Mouse (Mus musculus) layer of hippocampus, adult 2 months (tissue): Measurements from ENCODE around the gene Myrf. TPM values are rescaled to one million over a fixed set of nuclear protein-coding genes. Genes with fewer than 3 reads are reported as not detected.

ENCODE experiments used
- DNase-seq, 2 experiments: peaks; one replicate each; pipeline ENCODE4 v3.0.0; 2022; ENCODE audit warnings: low spot score in 2 of 2
- H3K27ac ChIP-seq: fragments of 200-600 bp; 2 replicates; pipeline ENCODE4 v1.8.1; 2022
- H3K4me3 ChIP-seq: fragments of 200-600 bp; 2 replicates; pipeline ENCODE4 v1.8.1; 2022; ENCODE audit warnings: mild to moderate bottlenecking
- CTCF ChIP-seq: fragments of 200-600 bp; conservative IDR thresholded peaks from 2 replicates; pipeline ENCODE4 v1.8.1; 2022; ENCODE audit warnings: antibody characterized with exemption, mild to moderate bottlenecking, moderate library complexity
- total RNA-seq, 2 experiments: library from RNA; stranded (reverse); gene quantifications; 2 replicates each; pipeline ENCODE4 v1.2.3; 2021

The Myrf gene
- total RNA-seq, 2 experiments from 2014 or later, result 27.0 to 27.8 TPM

- DNase-seq, result no peak
- Histone ChIP-seq H3K27ac (no peak overlapping the region), H3K4me3 (no peak overlapping the region)
- TF ChIP-seq CTCF, result no peak
Observed at GRCm38 (mm10) chr19:10219593-10219992, 21.0 kb downstream of the Myrf start.

- Histone ChIP-seq H3K4me3 (no peak overlapping the region), H3K27ac (no peak overlapping the region)
- DNase-seq, result peak; percentile 49 to 74
- peak; percentile 88 for TF ChIP-seq CTCF
Observed at GRCm38 (mm10) chr19:10219108-10219507, 21.4 kb downstream of the Myrf start.

- Histone ChIP-seq H3K27ac (no peak overlapping the region), H3K4me3 (no peak overlapping the region)
- TF ChIP-seq CTCF, result no peak
- DNase-seq, result no peak
Observed at GRCm38 (mm10) chr19:10216101-10216500, 24.4 kb downstream of the Myrf start.

GRCm38 (mm10) chr19:10213796-10214471 lies 26.6 kb downstream of the Myrf start:
- H3K4me3 ChIP-seq, result no peak overlapping the region
- H3K27ac ChIP-seq, result no peak overlapping the region
- TF ChIP-seq CTCF, result no peak
- DNase-seq, result no peak

GRCm38 (mm10) chr19:10210885-10211284 lies 29.7 kb downstream of the Myrf start:
- no peak for DNase-seq
- no peak overlapping the region for H3K4me3 ChIP-seq
- H3K27ac ChIP-seq, result no peak overlapping the region
- no peak for TF ChIP-seq CTCF

GRCm38 (mm10) chr19:10208851-10209250 lies 31.7 kb downstream of the Myrf start:
- H3K27ac ChIP-seq, result no peak overlapping the region
- DNase-seq, result no peak
- H3K4me3 ChIP-seq, result no peak overlapping the region
- no peak for TF ChIP-seq CTCF

GRCm38 (mm10) chr19:10205051-10205450 lies 35.5 kb downstream of the Myrf start:
- no peak for DNase-seq
- Histone ChIP-seq H3K27ac (peak overlapping the region; percentile 66), H3K4me3 (peak overlapping the region; percentile 99)
- no peak for TF ChIP-seq CTCF

- peak in 1 of 2 experiments; percentile 56 for DNase-seq
- Histone ChIP-seq H3K27ac (peak overlapping the region; percentile 100), H3K4me3 (peak overlapping the region; percentile 99)
- TF ChIP-seq CTCF, result peak; percentile 57
Observed at GRCm38 (mm10) chr19:10204616-10205001, 35.9 kb downstream of the Myrf start.

GRCm38 (mm10) chr19:10203848-10204615 lies 36.5 kb downstream of the Myrf start, which contains the start of the genes Tmem258 and Fen1:
Tmem258 (plus strand) TSS chr19:10204014.
Fen1 (minus strand) TSS chr19:10204169.
- no peak for TF ChIP-seq CTCF
- Histone ChIP-seq H3K27ac (peak within 1 kb of the TSS; percentile 100), H3K4me3 (peak within 1 kb of the TSS; percentile 99)
- DNase-seq, result peak; percentile 89 to 92

- Histone ChIP-seq H3K27ac (peak overlapping the region; percentile 100), H3K4me3 (peak overlapping the region; percentile 99)
- no peak for TF ChIP-seq CTCF
- no peak for DNase-seq
Observed at GRCm38 (mm10) chr19:10203146-10203847, 37.3 kb downstream of the Myrf start.

- H3K4me3 ChIP-seq, result no peak overlapping the region
- DNase-seq, result peak; percentile 62 to 84
- H3K27ac ChIP-seq, result no peak overlapping the region
- peak; percentile 95 for TF ChIP-seq CTCF
Observed at GRCm38 (mm10) chr19:10198723-10199122, 41.8 kb downstream of the Myrf start.

GRCm38 (mm10) chr19:10198286-10198685 lies 42.3 kb downstream of the Myrf start:
- DNase-seq, result no peak
- no peak for TF ChIP-seq CTCF
- no peak overlapping the region for H3K4me3 ChIP-seq
- H3K27ac ChIP-seq, result no peak overlapping the region

- no peak overlapping the region for H3K27ac ChIP-seq
- no peak for TF ChIP-seq CTCF
- no peak overlapping the region for H3K4me3 ChIP-seq
- DNase-seq, result no peak
Observed at GRCm38 (mm10) chr19:10197130-10197529, 43.4 kb downstream of the Myrf start.
